Mouse (Mus musculus): Measurements from ENCODE around the gene Clcnkb.

DNA sequence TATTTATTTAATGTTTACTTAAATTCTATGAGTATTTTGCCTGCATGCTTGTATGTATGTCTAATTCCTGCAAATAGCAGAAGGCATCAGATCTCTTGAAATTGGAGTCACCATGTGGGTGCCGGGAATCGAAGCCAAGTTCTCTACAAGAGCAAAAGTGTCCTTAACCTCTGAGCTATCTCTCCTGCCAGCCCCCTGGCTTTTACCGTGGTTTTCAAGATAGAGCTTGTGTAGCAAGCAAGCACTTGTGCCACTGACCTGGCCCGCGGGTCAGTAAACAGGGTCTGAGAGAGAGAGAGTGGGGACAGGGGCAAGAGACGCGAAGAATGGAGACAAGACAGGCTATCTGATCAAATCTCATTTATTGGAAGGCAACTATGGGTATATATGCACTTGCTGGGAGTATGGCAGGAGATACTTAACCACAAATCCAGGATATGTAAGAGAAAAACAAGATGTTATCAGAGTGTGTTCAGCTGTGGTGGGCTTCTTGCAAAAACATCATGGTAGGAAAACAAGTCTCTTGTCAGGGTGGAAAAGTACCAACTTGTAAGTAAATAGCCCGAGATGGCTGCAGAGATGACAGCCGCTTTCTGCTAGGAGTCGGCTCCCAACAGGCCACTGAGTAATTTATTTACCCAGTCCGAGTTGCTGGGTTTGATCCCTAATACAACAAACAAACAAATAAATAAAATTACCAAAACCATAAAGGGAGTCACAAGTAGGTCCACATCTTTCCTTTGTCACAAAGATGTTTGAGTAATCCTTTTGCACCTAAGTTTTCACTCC, 28.0 kb upstream of the Clcnkb start:
- no peak for TF ChIP-seq POLR2A (IDR thresholded peaks at IDR 0.05; ENCODE audit: insufficient read length, low read depth)
- TF ChIP-seq SRF (IDR thresholded peaks at IDR 0.05; ENCODE audit: control insufficient read depth, insufficient read length, low read depth), result no peak
- no peak for TF ChIP-seq TCF12 (IDR thresholded peaks at IDR 0.05; ENCODE audit: insufficient read depth, poor library complexity, severe bottlenecking)
- TF ChIP-seq MAX (IDR thresholded peaks at IDR 0.05; ENCODE audit: low read depth), result no peak
- TF ChIP-seq CEBPB (IDR thresholded peaks at IDR 0.05; ENCODE audit: insufficient read depth, poor library complexity, severe bottlenecking), result no peak
- no peak for TF ChIP-seq TCF3 (IDR thresholded peaks at IDR 0.05; ENCODE audit: insufficient read length, low read depth)
